Mouse (Mus musculus) midbrain, embryonic 12.5 days (tissue): ENCODE measurements around the gene Cpne5. TPM values are rescaled to one million over a fixed set of nuclear protein-coding genes. Genes with fewer than 3 reads are reported as not detected.
"Not testable (repeated sequence)": the region's sequence is repeated elsewhere in the genome, so short reads cannot be mapped to it uniquely, and the experiment has no call there.

Source experiments
- ATAC-seq: fragments of 200-750 bp; cut with Nextera tagmentation; 2 replicates; pipeline ENCODE4 v1.8.0; 2017; ENCODE audit warnings: low read depth, moderate TSS enrichment, moderate library complexity; ENCODE audit not compliant: low FRiP score
- H3K27ac ChIP-seq: fragments of 300-500 bp; sonication (generic); replicated peaks from 2 replicates; pipeline ENCODE4 v1.5.1; 2016; ENCODE audit warnings: mild to moderate bottlenecking
- H3K27me3 ChIP-seq: fragments of 300-500 bp; sonication (generic); 2 replicates; pipeline ENCODE4 v1.6.1; 2016; ENCODE audit warnings: mild to moderate bottlenecking
- H3K36me3 ChIP-seq: fragments of 300-500 bp; sonication (generic); 2 replicates; pipeline ENCODE4 v1.6.1; 2016
- H3K4me1 ChIP-seq: fragments of 300-500 bp; sonication (generic); 2 replicates; pipeline ENCODE4 v1.6.1; 2016
- H3K4me2 ChIP-seq: fragments of 300-500 bp; sonication (generic); replicated peaks from 2 replicates; pipeline ENCODE4 v1.6.1; 2016; ENCODE audit warnings: mild to moderate bottlenecking, moderate library complexity
- H3K4me3 ChIP-seq: fragments of 300-500 bp; sonication (generic); 2 replicates; pipeline ENCODE4 v1.5.1; 2016; ENCODE audit warnings: mild to moderate bottlenecking
- H3K9ac ChIP-seq: fragments of 300-500 bp; sonication (generic); replicated peaks from 2 replicates; pipeline ENCODE4 v1.6.1; 2016; ENCODE audit warnings: mild to moderate bottlenecking, moderate library complexity
- H3K9me3 ChIP-seq: fragments of 300-500 bp; sonication (generic); 2 replicates; pipeline ENCODE4 v1.6.1; 2016; ENCODE audit warnings: mild to moderate bottlenecking
- WGBS: fragments of 180-500 bp; shearing (Covaris S2); methylation state at CpG from one replicate; pipeline ENCODE4 v1.1.7; 2016; 5-methylcytosine and 5-hydroxymethylcytosine counted together
- polyA plus RNA-seq: library from polyadenylated mRNA; unstranded; fragments of >200 nt; fragmentation: Nextera tagmentation; extraction: Ambion mirVana; gene quantifications from 2 replicates; pipeline ENCODE4 v1.2.1, GENCODE M21; 2016

The Cpne5 gene
- polyA plus RNA-seq, 1 experiment from 2014 or later: 12.6 TPM

GRCm38 (mm10) chr17:29117006-29117648 lies 120.8 kb downstream of the Cpne5 start:
- no peak for ATAC-seq
- Histone ChIP-seq H3K27ac (no peak overlapping the region), H3K4me1 (no peaks in the 10 kb centered on the region), H3K27me3 (no peaks in the 10 kb centered on the region; the same call in 1 of the 2 replicates), H3K9me3 (no peaks in the 10 kb centered on the region), H3K4me3 (no peak overlapping the region), H3K4me2 (no peak overlapping the region), H3K9ac (no peak overlapping the region), H3K36me3 (no peaks in the 10 kb centered on the region)
- 77% methylated on average over 8 of the region's 8 CpGs for WGBS

GRCm38 (mm10) chr17:29116023-29116422 lies 121.9 kb downstream of the Cpne5 start:
- Histone ChIP-seq H3K9ac (no peak overlapping the region), H3K27ac (no peak overlapping the region), H3K4me2 (no peak overlapping the region), H3K36me3 (no peaks in the 10 kb centered on the region), H3K4me1 (no peaks in the 10 kb centered on the region), H3K9me3 (no peaks in the 10 kb centered on the region), H3K4me3 (no peak overlapping the region), H3K27me3 (no peaks in the 10 kb centered on the region; the same call in 1 of the 2 replicates)
- 79% methylated on average over 12 of the region's 12 CpGs for WGBS
- no peak for ATAC-seq

GRCm38 (mm10) chr17:29113591-29114352 lies 124.2 kb downstream of the Cpne5 start, which contains the start of gene Rab44:
Rab44 (plus strand) TSS chr17:29114145.
- H3K4me2 ChIP-seq: no peak within 1 kb of the TSS
- H3K4me3 ChIP-seq: no peak within 1 kb of the TSS
- H3K27me3 ChIP-seq: no peaks in the 10 kb centered on the region; the same call in 1 of the 2 replicates
- WGBS: 95% methylated on average over 13 of the region's 13 CpGs
- H3K9ac ChIP-seq: no peak within 1 kb of the TSS
- H3K4me1 ChIP-seq: no peaks in the 10 kb centered on the region
- no peak for ATAC-seq
- no peaks in the 10 kb centered on the region for H3K9me3 ChIP-seq
- H3K36me3 ChIP-seq: no peaks in the 10 kb centered on the region
- H3K27ac ChIP-seq: no peak within 1 kb of the TSS

GRCm38 (mm10) chr17:29111332-29111731 lies 126.6 kb downstream of the Cpne5 start:
- Histone ChIP-seq H3K9ac (no peak overlapping the region), H3K27me3 (no peaks in the 10 kb centered on the region; the same call in 1 of the 2 replicates), H3K4me2 (no peak overlapping the region), H3K27ac (no peak overlapping the region), H3K4me1 (no peaks in the 10 kb centered on the region), H3K9me3 (no peaks in the 10 kb centered on the region), H3K4me3 (no peak overlapping the region), H3K36me3 (no peaks in the 10 kb centered on the region)
- ATAC-seq: no peak
- 94% methylated on average over 5 of the region's 5 CpGs for WGBS

- H3K36me3 ChIP-seq, ATAC-seq, H3K9me3 ChIP-seq, H3K4me2 ChIP-seq, H3K4me1 ChIP-seq, H3K9ac ChIP-seq, H3K27me3 ChIP-seq, H3K27ac ChIP-seq, H3K4me3 ChIP-seq: not testable (repeated sequence)
- WGBS: 85% methylated on average over 6 of the region's 6 CpGs
Observed at GRCm38 (mm10) chr17:29110356-29110755, 127.6 kb downstream of the Cpne5 start.

Other genes with a start within 250 kb of the Cpne5 start
- gene Stk38, start 230.2 kb downstream of the Cpne5 start, polyA plus RNA-seq: 150 and 151 TPM in 2 replicates
- gene Srsf3, start 205.5 kb downstream of the Cpne5 start, polyA plus RNA-seq: 730 and 734 TPM in 2 replicates
- gene Cdkn1a, start 147.2 kb downstream of the Cpne5 start, polyA plus RNA-seq: 23.5 and 24.8 TPM in 2 replicates
- gene Rab44, start 124.0 kb downstream of the Cpne5 start, polyA plus RNA-seq: 0.29 TPM in 1 of 2 replicates, not detected in the other
- gene Ppil1, start 26.0 kb upstream of the Cpne5 start, polyA plus RNA-seq: 124 and 129 TPM in 2 replicates
- 71.7 and 73.7 TPM in 2 replicates for gene BC004004, start 30.6 kb upstream of the Cpne5 start, polyA plus RNA-seq
- 1.3 and 2.0 TPM in 2 replicates for gene Pi16, start 79.5 kb upstream of the Cpne5 start, polyA plus RNA-seq
- gene Mtch1, start 109.8 kb upstream of the Cpne5 start, polyA plus RNA-seq: 407 and 436 TPM in 2 replicates
- 3.6 and 5.3 TPM in 2 replicates for gene Fgd2, start 122.7 kb upstream of the Cpne5 start, polyA plus RNA-seq